Mouse (Mus musculus) forebrain, postnatal 0 days (tissue): ENCODE measurements around the gene Esrrg. TPM values are rescaled to one million over a fixed set of nuclear protein-coding genes. Genes with fewer than 3 reads are reported as not detected.

Source experiments
- ATAC-seq: fragments of 200-750 bp; cut with Nextera tagmentation; 2 replicates; pipeline ENCODE4 v1.8.0; 2017; ENCODE audit warnings: mild to moderate bottlenecking, moderate library complexity
- DNase-seq: peaks from one replicate; pipeline ENCODE4 v3.0.0-alpha.2; 2015
- H3K27ac ChIP-seq: fragments of 300-500 bp; sonication (generic); 2 replicates; pipeline ENCODE4 v1.5.1; 2014; ENCODE audit warnings: low read depth, mild to moderate bottlenecking, antibody characterized with exemption, low read length, moderate library complexity, mixed read lengths
- H3K27me3 ChIP-seq: fragments of 300-500 bp; sonication (generic); 2 replicates; pipeline ENCODE4 v1.6.1; 2014; ENCODE audit warnings: mild to moderate bottlenecking, low read length, mixed read lengths; ENCODE audit not compliant: insufficient read depth
- H3K36me3 ChIP-seq: fragments of 300-500 bp; sonication (generic); 2 replicates; pipeline ENCODE4 v1.6.1; 2014; ENCODE audit warnings: mild to moderate bottlenecking, moderate library complexity; ENCODE audit not compliant: insufficient read depth
- H3K4me1 ChIP-seq: fragments of 300-500 bp; sonication (generic); 2 replicates; pipeline ENCODE4 v1.6.1; 2014; ENCODE audit warnings: antibody characterized with exemption; ENCODE audit not compliant: insufficient read depth
- H3K4me2 ChIP-seq: fragments of 300-500 bp; sonication (generic); 2 replicates; pipeline ENCODE4 v1.6.1; 2014; ENCODE audit warnings: low read depth, mild to moderate bottlenecking, moderate library complexity
- H3K4me3 ChIP-seq: fragments of 300-500 bp; sonication (generic); 2 replicates; pipeline ENCODE4 v1.5.1; 2014; ENCODE audit warnings: low read depth, low read length, mixed read lengths
- H3K9ac ChIP-seq: fragments of 300-500 bp; sonication (generic); 2 replicates; pipeline ENCODE4 v1.6.1; 2014; ENCODE audit warnings: mild to moderate bottlenecking
- H3K9me3 ChIP-seq: fragments of 300-500 bp; sonication (generic); 2 replicates; pipeline ENCODE4 v1.6.1; 2016; ENCODE audit warnings: low read length
- CTCF ChIP-seq: sonication (generic); IDR thresholded peaks from 2 replicates; pipeline ENCODE4 v1.5.1; 2016; ENCODE audit warnings: antibody characterized with exemption, control low read depth, low read depth
- WGBS: fragments of 180-500 bp; shearing (Covaris S2); extraction: QIAGEN DNeasy Blood & Tissue Kit; methylation state at CpG from one replicate; pipeline ENCODE4 v1.1.7; 2014; 5-methylcytosine and 5-hydroxymethylcytosine counted together
- polyA plus RNA-seq: library from polyadenylated mRNA; unstranded; fragments of >200 nt; fragmentation: Nextera tagmentation; extraction: Ambion mirVana; gene quantifications from 2 replicates; pipeline ENCODE4 v1.2.1, GENCODE M21; 2015
- total RNA-seq: library from RNA; depleted of rRNA; stranded (reverse); fragments of >200 nt; gene quantifications from 2 replicates; pipeline ENCODE4 v1.2.3, GENCODE M21; 2014

Esrrg gene
- total and polyA plus RNA-seq, 2 experiments from 2014 or later: 9.2 to 11.9 TPM

GRCm38 (mm10) chr1:187725351-187725750 is 116.8 kb downstream of the Esrrg start:
- no peak overlapping the region for H3K4me3 ChIP-seq
- no peak overlapping the region for H3K4me2 ChIP-seq
- no peak overlapping the region for H3K27ac ChIP-seq
- H3K4me1 ChIP-seq: no peaks in the 10 kb centered on the region
- H3K36me3 ChIP-seq: no peaks in the 10 kb centered on the region
- DNase-seq (no peak), ATAC-seq (no peak)
- no peaks in the 10 kb centered on the region for H3K9me3 ChIP-seq
- no peak overlapping the region for H3K9ac ChIP-seq
- 90% methylated on average over 1 of the region's 1 CpGs for WGBS
- no peaks in the 10 kb centered on the region for H3K27me3 ChIP-seq
- no peak for TF ChIP-seq CTCF

- no peaks in the 10 kb centered on the region for H3K4me1 ChIP-seq
- H3K4me3 ChIP-seq: no peak overlapping the region
- no peaks in the 10 kb centered on the region for H3K9me3 ChIP-seq
- TF ChIP-seq CTCF: no peak
- DNase-seq: no peak
- 92% methylated on average over 4 of the region's 4 CpGs for WGBS
- no peaks in the 10 kb centered on the region for H3K27me3 ChIP-seq
- no peak overlapping the region for H3K4me2 ChIP-seq
- no peak overlapping the region for H3K9ac ChIP-seq
- H3K27ac ChIP-seq: no peak overlapping the region
- ATAC-seq: no peak
- no peaks in the 10 kb centered on the region for H3K36me3 ChIP-seq
These were observed 122.6 kb downstream of the Esrrg start for GRCm38 (mm10) chr1:187731171-187731570.

GRCm38 (mm10) chr1:187736507-187736906 is 127.9 kb downstream of the Esrrg start:
- Histone ChIP-seq H3K36me3 (no peaks in the 10 kb centered on the region), H3K9ac (no peak overlapping the region), H3K27ac (no peak overlapping the region), H3K4me2 (no peak overlapping the region), H3K4me3 (no peak overlapping the region), H3K9me3 (no peaks in the 10 kb centered on the region), H3K27me3 (no peaks in the 10 kb centered on the region), H3K4me1 (no peaks in the 10 kb centered on the region)
- 44% methylated on average over 14 of the region's 14 CpGs for WGBS
- no peak for TF ChIP-seq CTCF
- ATAC-seq (no peak), DNase-seq (no peak)

- WGBS: 85% methylated on average over 7 of the region's 7 CpGs
- no peak overlapping the region for H3K4me3 ChIP-seq
- no peaks in the 10 kb centered on the region for H3K9me3 ChIP-seq
- H3K9ac ChIP-seq: no peak overlapping the region
- no peak for ATAC-seq
- no peak for TF ChIP-seq CTCF
- no peak overlapping the region for H3K27ac ChIP-seq
- DNase-seq: no peak
- no peak overlapping the region for H3K4me2 ChIP-seq
- no peaks in the 10 kb centered on the region for H3K27me3 ChIP-seq
- H3K36me3 ChIP-seq: no peaks in the 10 kb centered on the region
- no peaks in the 10 kb centered on the region for H3K4me1 ChIP-seq
These were observed 128.7 kb downstream of the Esrrg start for GRCm38 (mm10) chr1:187737296-187737695.

- 75% methylated on average over 12 of the region's 12 CpGs for WGBS
- no peaks in the 10 kb centered on the region for H3K36me3 ChIP-seq
- no peak for TF ChIP-seq CTCF
- H3K4me1 ChIP-seq: no peaks in the 10 kb centered on the region
- H3K27me3 ChIP-seq: no peaks in the 10 kb centered on the region
- H3K4me2 ChIP-seq: no peak overlapping the region
- H3K27ac ChIP-seq: no peak overlapping the region
- no peak overlapping the region for H3K9ac ChIP-seq
- no peak overlapping the region for H3K4me3 ChIP-seq
- H3K9me3 ChIP-seq: no peaks in the 10 kb centered on the region
- ATAC-seq (no peak), DNase-seq (no peak)
These were observed 131.9 kb downstream of the Esrrg start for GRCm38 (mm10) chr1:187740531-187740930.

- Histone ChIP-seq H3K27ac (no peak overlapping the region), H3K9ac (no peak overlapping the region), H3K27me3 (no peaks in the 10 kb centered on the region), H3K4me1 (no peaks in the 10 kb centered on the region), H3K4me2 (no peak overlapping the region), H3K4me3 (no peak overlapping the region), H3K36me3 (no peaks in the 10 kb centered on the region), H3K9me3 (no peaks in the 10 kb centered on the region)
- ATAC-seq (no peak), DNase-seq (no peak)
- 92% methylated on average over 7 of the region's 7 CpGs for WGBS
- no peak for TF ChIP-seq CTCF
These were observed 132.7 kb downstream of the Esrrg start for GRCm38 (mm10) chr1:187741306-187741705.

- H3K36me3 ChIP-seq: no peaks in the 10 kb centered on the region
- no peak overlapping the region for H3K27ac ChIP-seq
- no peak overlapping the region for H3K9ac ChIP-seq
- no peaks in the 10 kb centered on the region for H3K4me1 ChIP-seq
- DNase-seq (no peak), ATAC-seq (no peak)
- WGBS: 64% methylated on average over 8 of the region's 8 CpGs
- H3K4me3 ChIP-seq: no peak overlapping the region
- H3K27me3 ChIP-seq: no peaks in the 10 kb centered on the region
- no peaks in the 10 kb centered on the region for H3K9me3 ChIP-seq
- H3K4me2 ChIP-seq: no peak overlapping the region
- TF ChIP-seq CTCF: no peak
These were observed 133.5 kb downstream of the Esrrg start for GRCm38 (mm10) chr1:187742071-187742470.

GRCm38 (mm10) chr1:187749294-187749693 is 140.7 kb downstream of the Esrrg start:
- no peak for TF ChIP-seq CTCF
- DNase-seq: no peak
- ATAC-seq: no peak
- no peaks in the 10 kb centered on the region for H3K9me3 ChIP-seq
- WGBS: 85% methylated on average over 3 of the region's 3 CpGs
- no peaks in the 10 kb centered on the region for H3K4me1 ChIP-seq
- H3K4me2 ChIP-seq: no peak overlapping the region
- H3K27me3 ChIP-seq: no peaks in the 10 kb centered on the region
- no peaks in the 10 kb centered on the region for H3K36me3 ChIP-seq
- H3K9ac ChIP-seq: no peak overlapping the region
- no peak overlapping the region for H3K4me3 ChIP-seq
- H3K27ac ChIP-seq: no peak overlapping the region
